8 mouse cellular contexts compared by ENCODE assay signal in the genomic region with DNA sequence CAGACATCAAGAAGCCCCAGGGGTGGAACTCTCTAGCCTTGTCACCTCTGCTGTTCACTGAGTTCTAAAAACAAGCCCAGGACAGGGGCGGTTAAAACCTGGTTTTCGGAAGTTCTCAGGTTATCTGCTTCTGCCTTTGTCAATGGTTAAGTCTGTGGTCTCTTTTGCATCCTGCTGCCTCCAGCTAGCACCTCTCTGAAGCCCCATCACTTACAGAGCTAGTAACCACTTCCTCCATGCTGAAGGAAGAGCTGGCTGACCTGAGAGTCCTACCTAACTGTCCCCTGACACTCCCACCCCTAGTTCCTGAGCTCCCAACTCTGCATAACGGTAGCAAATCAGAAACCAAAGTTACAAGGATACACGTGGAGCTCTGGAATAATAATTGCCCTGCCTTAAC. TPM values are rescaled to one million over a fixed set of nuclear protein-coding genes. Genes with fewer than 3 reads are reported as not detected.
DNase-seq lines count a peak whose midpoint lies in the region; ATAC-seq and TF ChIP-seq lines count a peak whose summit lies in the region.

No protein-coding gene starts in this region.

- no peak for ATAC-seq in liver, embryonic 12.5 days
- ATAC-seq in stomach, embryonic 16.5 days (ENCODE audit: insufficient read depth, low FRiP score), result no peak

- peaks cover 3% of the 10 kb centered on the region; the same call in 1 of the 2 replicates for H3K36me3 ChIP-seq in spleen, adult 2 months (ENCODE audit: control insufficient read depth, insufficient read depth, low read length)
- H3K36me3 ChIP-seq in liver, embryonic 12.5 days, result peaks cover 25% of the 10 kb centered on the region
- no peaks in the 10 kb centered on the region for H3K36me3 ChIP-seq in stomach, embryonic 16.5 days (ENCODE audit: control insufficient read depth, insufficient read depth, low read length)

- H3K27ac ChIP-seq in spleen, adult 2 months (ENCODE audit: insufficient read depth, low read length), result peak overlapping the region; percentile 96
- peak overlapping the region; percentile 57 for H3K27ac ChIP-seq in embryonic fibroblast, embryonic 13.5 days (ENCODE audit: insufficient read depth, low read length)
- H3K27ac ChIP-seq in liver, embryonic 12.5 days, result peak overlapping the region; percentile 97
- peak overlapping the region; percentile 31; the same call in 1 of the 2 replicates for H3K27ac ChIP-seq in stomach, embryonic 16.5 days (ENCODE audit: low read length)

- no peaks in the 10 kb centered on the region for H3K9me3 ChIP-seq in liver, embryonic 12.5 days (replicated peaks)
- no peaks in the 10 kb centered on the region for H3K9me3 ChIP-seq in stomach, embryonic 16.5 days (replicated peaks; ENCODE audit: control insufficient read depth, low read length)

- no peaks in the 10 kb centered on the region for H3K27me3 ChIP-seq in spleen, adult 2 months (ENCODE audit: control insufficient read depth, insufficient read depth, low read length)
- no peaks in the 10 kb centered on the region for H3K27me3 ChIP-seq in liver, embryonic 12.5 days (replicated peaks)
- no peaks in the 10 kb centered on the region for H3K27me3 ChIP-seq in stomach, embryonic 16.5 days (ENCODE audit: control insufficient read depth, insufficient read depth, low read length)

- no peak for TF ChIP-seq CTCF in spleen, adult 2 months (IDR thresholded peaks at IDR 0.05; ENCODE audit: extremely low read depth, insufficient read depth, insufficient read length, insufficient replicate concordance)
- TF ChIP-seq CTCF in embryonic fibroblast, embryonic 13.5 days (IDR thresholded peaks at IDR 0.05; ENCODE audit: borderline replicate concordance, insufficient read depth, low read length), result no peak

- peak overlapping the region; percentile 77 for H3K9ac ChIP-seq in liver, embryonic 12.5 days
- peak overlapping the region; percentile 79 for H3K9ac ChIP-seq in stomach, embryonic 16.5 days (ENCODE audit: low read length)

- H3K4me1 ChIP-seq in spleen, adult 2 months (ENCODE audit: control insufficient read depth, insufficient read depth, insufficient read length), result peaks cover 39% of the 10 kb centered on the region; the same call in 1 of the 2 replicates
- H3K4me1 ChIP-seq in embryonic fibroblast, embryonic 13.5 days (ENCODE audit: control insufficient read depth, insufficient read depth, low read length), result peaks cover 3% of the 10 kb centered on the region; the same call in 1 of the 2 replicates
- peaks cover 87% of the 10 kb centered on the region for H3K4me1 ChIP-seq in liver, embryonic 12.5 days
- H3K4me1 ChIP-seq in stomach, embryonic 16.5 days (ENCODE audit: control insufficient read depth, insufficient read depth, low read length), result peaks cover 29% of the 10 kb centered on the region

- H3K4me3 ChIP-seq in spleen, adult 2 months (ENCODE audit: extremely low read depth, insufficient read depth, insufficient read length), result peak overlapping the region; percentile 94
- H3K4me3 ChIP-seq in embryonic fibroblast, embryonic 13.5 days (ENCODE audit: insufficient read depth, low read length), result peak overlapping the region; percentile 90
- H3K4me3 ChIP-seq in liver, embryonic 12.5 days, result peak overlapping the region; percentile 65
- peak overlapping the region; percentile 69 for H3K4me3 ChIP-seq in stomach, embryonic 16.5 days (replicated peaks; ENCODE audit: low read length)

- TF ChIP-seq POLR2A in spleen, adult 2 months (IDR thresholded peaks at IDR 0.05; ENCODE audit: low read depth, low read length), result peak; percentile 37; the same call in 1 of the 2 replicates
- no peak for TF ChIP-seq POLR2A in embryonic fibroblast, embryonic 13.5 days (IDR thresholded peaks at IDR 0.05; ENCODE audit: low read depth, low read length)

- peak overlapping the region; percentile 96 for H3K4me2 ChIP-seq in liver, embryonic 12.5 days
- H3K4me2 ChIP-seq in stomach, embryonic 16.5 days (ENCODE audit: low read depth, low read length), result peak overlapping the region; percentile 48

- WGBS in spleen, adult 2 months, result 3% methylated on average over 4 of the region's 4 CpGs
- 11% methylated on average over 4 of the region's 4 CpGs for WGBS in liver, embryonic 12.5 days (ENCODE audit: insufficient replicate concordance)
- 34% methylated on average over 4 of the region's 4 CpGs for WGBS in stomach, embryonic 16.5 days

- DNase-seq in spleen, adult 2 months (ENCODE audit: low read depth in 1 of 2, low spot score in 2 of 2), result peak in 1 of 2 experiments; percentile 68
- no peak for DNase-seq in spleen, adult 12 weeks (ENCODE audit: low spot score)
- DNase-seq in cerebellum, postnatal 4 days (ENCODE audit: low spot score in 2 of 2), result no peak
- no peak for DNase-seq in left cerebral cortex, adult 9 months (ENCODE audit: low spot score in 2 of 2)
- no peak for DNase-seq in right cerebral cortex, adult 2 months (ENCODE audit: low spot score in 2 of 2)

RNA-seq across cellular contexts. Expression of a gene that starts 1.0 kb away (rescaled TPM):
- 130 and 156 TPM in 2 replicates for polyA plus RNA-seq in spleen, adult 2 months (2012; rRNA removed)
- 40.9 and 56.0 TPM in 2 replicates for polyA plus RNA-seq in embryonic fibroblast, embryonic 13.5 days (2011; ENCODE audit: insufficient read length, low read depth, missing spikeins)
- polyA plus RNA-seq in liver, embryonic 12.5 days (2016; fragmentation: Nextera tagmentation; extraction: Ambion mirVana), result 43.9 and 45.3 TPM in 2 replicates
- 51.6 and 57.5 TPM in 2 replicates for polyA plus RNA-seq in stomach, embryonic 16.5 days (2015; fragmentation: Nextera tagmentation; extraction: Ambion mirVana)

RNA-seq across cellular contexts. Expression of a gene that starts 1.3 kb away (rescaled TPM):
- polyA plus RNA-seq in spleen, adult 2 months (2012; rRNA removed), result 49.0 and 60.8 TPM in 2 replicates
- 24.6 and 38.5 TPM in 2 replicates for polyA plus RNA-seq in embryonic fibroblast, embryonic 13.5 days (2011; ENCODE audit: insufficient read length, low read depth, missing spikeins)
- 10.1 and 10.6 TPM in 2 replicates for polyA plus RNA-seq in liver, embryonic 12.5 days (2016; fragmentation: Nextera tagmentation; extraction: Ambion mirVana)
- 25.5 and 28.7 TPM in 2 replicates for polyA plus RNA-seq in stomach, embryonic 16.5 days (2015; fragmentation: Nextera tagmentation; extraction: Ambion mirVana)

RNA-seq across cellular contexts. Expression of a gene that starts 22.8 kb away (rescaled TPM):
- 351 and 533 TPM in 2 replicates for polyA plus RNA-seq in spleen, adult 2 months (2012; rRNA removed)
- 32.8 and 39.8 TPM in 2 replicates for polyA plus RNA-seq in embryonic fibroblast, embryonic 13.5 days (2011; ENCODE audit: insufficient read length, low read depth, missing spikeins)
- polyA plus RNA-seq in liver, embryonic 12.5 days (2016; fragmentation: Nextera tagmentation; extraction: Ambion mirVana), result 124 and 125 TPM in 2 replicates
- polyA plus RNA-seq in stomach, embryonic 16.5 days (2015; fragmentation: Nextera tagmentation; extraction: Ambion mirVana), result 42.8 and 45.1 TPM in 2 replicates

RNA-seq across cellular contexts. Expression of a gene that starts 41.3 kb away (rescaled TPM):
- 92.5 and 111 TPM in 2 replicates for polyA plus RNA-seq in spleen, adult 2 months (2012; rRNA removed)
- 116 and 155 TPM in 2 replicates for polyA plus RNA-seq in embryonic fibroblast, embryonic 13.5 days (2011; ENCODE audit: insufficient read length, low read depth, missing spikeins)
- polyA plus RNA-seq in liver, embryonic 12.5 days (2016; fragmentation: Nextera tagmentation; extraction: Ambion mirVana), result 36.5 and 38.2 TPM in 2 replicates
- polyA plus RNA-seq in stomach, embryonic 16.5 days (2015; fragmentation: Nextera tagmentation; extraction: Ambion mirVana), result 62.5 and 66.3 TPM in 2 replicates

RNA-seq across cellular contexts. Expression of a gene that starts 43.9 kb away (rescaled TPM):
- polyA plus RNA-seq in spleen, adult 2 months (2012; rRNA removed), result 49.5 and 66.1 TPM in 2 replicates
- 21.2 and 22.1 TPM in 2 replicates for polyA plus RNA-seq in embryonic fibroblast, embryonic 13.5 days (2011; ENCODE audit: insufficient read length, low read depth, missing spikeins)
- polyA plus RNA-seq in liver, embryonic 12.5 days (2016; fragmentation: Nextera tagmentation; extraction: Ambion mirVana), result 26.0 and 27.3 TPM in 2 replicates
- 11.5 and 12.7 TPM in 2 replicates for polyA plus RNA-seq in stomach, embryonic 16.5 days (2015; fragmentation: Nextera tagmentation; extraction: Ambion mirVana)

Comparison
In these comparisons a context has a peak if more than half of its experiments do, and no peak if none do; other contexts are left out.
1. H3K27ac ChIP-seq: peak in every context shown above with its lines; median percentile 97 in liver, embryonic 12.5 days; 96 in spleen, adult 2 months; 57 in embryonic fibroblast, embryonic 13.5 days; 31 in stomach, embryonic 16.5 days.